Mouse (Mus musculus) midbrain, embryonic 12.5 days (tissue): Measurements from ENCODE around the gene Fscn3. TPM values are rescaled to one million over a fixed set of nuclear protein-coding genes. Genes with fewer than 3 reads are reported as not detected.

Experiments
- polyA plus RNA-seq: library from polyadenylated mRNA; unstranded; fragments of >200 nt; fragmentation: Nextera tagmentation; extraction: Ambion mirVana; gene quantifications from 2 replicates; pipeline ENCODE4 v1.2.1, GENCODE M21; 2016

The Fscn3 gene
- polyA plus RNA-seq, 1 experiment from 2014 or later: not detected

Other genes with a start within 250 kb of the Fscn3 start
- 36.8 and 40.3 TPM in 2 replicates for gene Zfp800, start 29.8 kb upstream of the Fscn3 start, polyA plus RNA-seq
- 318 and 320 TPM in 2 replicates for gene Arf5, start 4.2 kb upstream of the Fscn3 start, polyA plus RNA-seq
- 15.3 and 16.1 TPM in 2 replicates for gene Gcc1, start 601 bp downstream of the Fscn3 start, polyA plus RNA-seq
- not detected in 2 replicates for gene Pax4, start 21.6 kb downstream of the Fscn3 start, polyA plus RNA-seq
- 103 and 106 TPM in 2 replicates for gene Snd1, start 47.4 kb downstream of the Fscn3 start, polyA plus RNA-seq